Mouse (Mus musculus): ENCODE measurements at regions not wholly inside any gene's neighbourhood (a gene's known extent, or its start where the extent isn't known, plus 50 kb on each side); places are given as distances from the start of the nearest gene placed in this dataset.

- no peak for DNase-seq
Measured at GRCm38 (mm10) chr17:45889051-45889450, 143.1 kb downstream of the Vegfa start.

GRCm38 (mm10) chr17:45886420-45887049, 145.6 kb downstream of the Vegfa start:
- peak; percentile 76 for DNase-seq

- peak; percentile 58 for DNase-seq
Measured at GRCm38 (mm10) chr17:45885461-45886336, 146.5 kb downstream of the Vegfa start.

- DNase-seq, result no peak
Measured at GRCm38 (mm10) chr17:45884021-45884722, 148.0 kb downstream of the Vegfa start.

- DNase-seq, result no peak
Measured at GRCm38 (mm10) chr17:45882682-45883081, 149.0 kb upstream of the 1600014C23Rik start.

- no peak for DNase-seq
Measured at GRCm38 (mm10) chr17:45881284-45881683, 147.6 kb upstream of the 1600014C23Rik start.

GRCm38 (mm10) chr17:45880761-45881160, 147.1 kb upstream of the 1600014C23Rik start:
- no peak for DNase-seq

- no peak for DNase-seq
Measured at GRCm38 (mm10) chr17:45879478-45880250, 146.0 kb upstream of the 1600014C23Rik start.

- no peak for DNase-seq
Measured at GRCm38 (mm10) chr17:45878394-45878793, 144.8 kb upstream of the 1600014C23Rik start.

- no peak for DNase-seq
Measured at GRCm38 (mm10) chr17:45875325-45875724, 141.7 kb upstream of the 1600014C23Rik start.

GRCm38 (mm10) chr17:45873996-45874395, 140.4 kb upstream of the 1600014C23Rik start:
- DNase-seq, result no peak

- peak; percentile 65 for DNase-seq
Measured at GRCm38 (mm10) chr17:45873200-45873955, 139.7 kb upstream of the 1600014C23Rik start.

- no peak for DNase-seq
Measured at GRCm38 (mm10) chr17:45871666-45872653, 138.3 kb upstream of the 1600014C23Rik start.

- DNase-seq, result no peak
Measured at GRCm38 (mm10) chr17:45871067-45871466, 137.4 kb upstream of the 1600014C23Rik start.

GRCm38 (mm10) chr17:45869014-45869968, 135.6 kb upstream of the 1600014C23Rik start:
- DNase-seq, result peak; percentile 54

GRCm38 (mm10) chr17:45868539-45868938, 134.9 kb upstream of the 1600014C23Rik start:
- DNase-seq, result no peak

- DNase-seq, result no peak
Measured at GRCm38 (mm10) chr17:45867727-45868126, 134.1 kb upstream of the 1600014C23Rik start.

GRCm38 (mm10) chr17:45866876-45867652, 133.4 kb upstream of the 1600014C23Rik start:
- peak; percentile 58 for DNase-seq
